Mouse (Mus musculus) forebrain, embryonic 11.5 days (tissue): ENCODE data around the gene Trip6. TPM values are rescaled to one million over a fixed set of nuclear protein-coding genes. Genes with fewer than 3 reads are reported as not detected.
A peak's percentile ranks its signal among the peaks of the same experiment; 100 is the strongest.
"Not testable (repeated sequence)": the region's sequence is repeated elsewhere in the genome, so short reads cannot be mapped to it uniquely, and the experiment has no call there.

Experiments
- ATAC-seq: fragments of 200-750 bp; cut with Nextera tagmentation; replicated peaks from 2 replicates; pipeline ENCODE4 v1.8.0; 2017; ENCODE audit warnings: moderate TSS enrichment; ENCODE audit not compliant: low FRiP score
- DNase-seq: peaks from one replicate; pipeline ENCODE4 v3.0.0-alpha.2; 2017; ENCODE audit warnings: low spot score
- H3K27ac ChIP-seq: fragments of 300-500 bp; sonication (generic); 2 replicates; pipeline ENCODE4 v1.5.1; 2014; ENCODE audit warnings: low read depth, low read length
- H3K27me3 ChIP-seq: fragments of 300-500 bp; sonication (generic); 2 replicates; pipeline ENCODE4 v1.6.1; 2014; ENCODE audit warnings: mild to moderate bottlenecking, low read length, mixed read lengths; ENCODE audit not compliant: control insufficient read depth, insufficient read depth
- H3K36me3 ChIP-seq: fragments of 300-500 bp; sonication (generic); 2 replicates; pipeline ENCODE4 v1.6.1; 2014; ENCODE audit warnings: mild to moderate bottlenecking, low read length, moderate library complexity, mixed read lengths; ENCODE audit not compliant: control insufficient read depth, insufficient read depth
- H3K4me1 ChIP-seq: fragments of 300-500 bp; sonication (generic); replicated peaks from 2 replicates; pipeline ENCODE4 v1.6.1; 2014; ENCODE audit warnings: low read length, mixed read lengths; ENCODE audit not compliant: control insufficient read depth, insufficient read depth
- H3K4me2 ChIP-seq: fragments of 300-500 bp; sonication (generic); 2 replicates; pipeline ENCODE4 v1.6.1; 2014; ENCODE audit warnings: low read depth, mild to moderate bottlenecking, low read length, moderate library complexity, mixed read lengths; ENCODE audit not compliant: severe bottlenecking
- H3K4me3 ChIP-seq: fragments of 300-500 bp; sonication (generic); 2 replicates; pipeline ENCODE4 v1.5.1; 2014; ENCODE audit warnings: low read depth, low read length
- H3K9ac ChIP-seq: fragments of 300-500 bp; sonication (generic); 2 replicates; pipeline ENCODE4 v1.6.1; 2014; ENCODE audit warnings: low read length
- H3K9me3 ChIP-seq: fragments of 300-500 bp; sonication (generic); 2 replicates; pipeline ENCODE4 v1.6.1; 2016; ENCODE audit warnings: low read length, mixed read lengths; ENCODE audit not compliant: control insufficient read depth
- WGBS: fragments of 180-500 bp; shearing (Covaris S2); extraction: QIAGEN DNeasy Blood & Tissue Kit; methylation state at CpG from one replicate; pipeline ENCODE4 v1.1.7; 2014; 5-methylcytosine and 5-hydroxymethylcytosine counted together
- polyA plus RNA-seq: library from polyadenylated mRNA; unstranded; fragments of >200 nt; fragmentation: Nextera tagmentation; extraction: Ambion mirVana; gene quantifications from 2 replicates; pipeline ENCODE4 v1.2.1, GENCODE M21; 2014

The Trip6 gene
- polyA plus RNA-seq, 1 experiment from 2014 or later, result 50.1 TPM

DNA sequence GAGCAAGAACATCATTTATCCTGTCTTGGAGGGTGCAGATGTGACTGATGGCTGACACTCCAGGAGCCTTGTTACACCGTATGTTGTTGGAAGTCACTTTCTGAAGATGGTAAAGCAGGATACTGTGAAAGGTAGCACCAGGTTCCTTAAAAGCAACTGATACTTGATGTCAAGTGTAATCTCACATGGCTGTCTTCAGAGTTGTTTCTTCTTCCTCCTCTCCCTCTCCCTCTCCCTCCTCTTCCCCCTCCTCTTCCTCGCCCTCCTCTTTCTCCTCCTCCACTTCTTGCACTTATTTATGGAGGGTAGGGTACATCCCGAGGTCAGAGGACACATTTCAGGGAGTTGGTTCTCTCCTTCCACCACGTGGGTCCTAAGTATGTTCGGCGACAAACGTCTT is 28.2 kb downstream of the Trip6 start:
- WGBS, result 55% methylated on average over 7 of the region's 7 CpGs
- no peaks in the 10 kb centered on the region for H3K36me3 ChIP-seq
- no peak overlapping the region for H3K4me2 ChIP-seq
- H3K9me3 ChIP-seq, result no peaks in the 10 kb centered on the region
- no peak overlapping the region for H3K9ac ChIP-seq
- no peak overlapping the region for H3K27ac ChIP-seq
- no peak for ATAC-seq
- peaks cover 33% of the 10 kb centered on the region for H3K27me3 ChIP-seq
- H3K4me3 ChIP-seq, result no peak overlapping the region
- DNase-seq, result no peak
- peaks cover 13% of the 10 kb centered on the region for H3K4me1 ChIP-seq

DNA sequence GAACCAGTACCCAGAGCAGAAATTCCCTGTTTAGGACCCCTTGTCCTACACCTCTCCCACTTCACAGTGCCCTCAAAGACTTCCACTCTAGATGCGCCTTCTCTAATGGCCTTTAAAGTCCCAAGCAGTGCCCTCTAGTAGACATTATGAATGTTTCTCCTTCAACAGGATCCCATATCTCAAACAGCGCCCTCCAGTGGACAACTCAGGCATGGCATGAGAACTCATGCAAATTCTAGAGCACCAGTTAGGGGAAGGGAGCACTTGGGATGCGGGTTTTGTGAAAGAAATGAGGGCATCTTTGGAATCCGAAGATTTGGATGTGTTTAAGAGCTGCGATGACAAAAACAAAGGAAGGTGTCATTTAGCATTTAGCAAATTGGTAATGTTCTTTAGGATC is 29.2 kb downstream of the Trip6 start:
- no peak overlapping the region for H3K4me2 ChIP-seq
- H3K27ac ChIP-seq, result no peak overlapping the region
- no peak for DNase-seq
- H3K4me1 ChIP-seq, result peaks cover 13% of the 10 kb centered on the region
- H3K4me3 ChIP-seq, result no peak overlapping the region
- no peaks in the 10 kb centered on the region for H3K9me3 ChIP-seq
- peaks cover 26% of the 10 kb centered on the region for H3K27me3 ChIP-seq
- no peak overlapping the region for H3K9ac ChIP-seq
- H3K36me3 ChIP-seq, result no peaks in the 10 kb centered on the region
- 67% methylated on average over 5 of the region's 5 CpGs for WGBS
- no peak for ATAC-seq

DNA sequence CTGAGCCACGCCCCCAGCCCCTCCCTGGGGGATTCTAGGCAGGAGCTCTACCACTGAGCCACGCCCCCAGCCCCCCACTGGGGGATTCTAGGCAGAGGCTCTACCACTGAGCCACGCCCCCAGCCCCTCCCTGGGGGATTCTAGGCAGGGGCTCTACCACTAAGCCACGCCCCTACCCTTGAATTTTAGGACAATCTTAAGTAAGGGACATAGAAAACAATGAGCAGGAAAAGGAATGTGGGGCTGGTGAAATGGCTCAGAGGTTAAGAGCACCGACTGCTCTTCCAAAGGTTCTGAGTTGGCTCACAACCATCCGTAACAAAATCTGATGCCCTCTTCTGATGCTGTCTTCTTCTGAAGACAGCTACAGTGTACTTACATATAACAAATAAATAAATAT is 29.8 kb downstream of the Trip6 start:
- H3K36me3 ChIP-seq, H3K27ac ChIP-seq, DNase-seq, H3K4me2 ChIP-seq, ATAC-seq, H3K9me3 ChIP-seq, H3K9ac ChIP-seq, H3K4me3 ChIP-seq: not testable (repeated sequence)
- WGBS, result 82% methylated on average over 5 of the region's 6 CpGs
- peaks cover 13% of the 10 kb centered on the region for H3K4me1 ChIP-seq
- peaks cover 20% of the 10 kb centered on the region for H3K27me3 ChIP-seq

DNA sequence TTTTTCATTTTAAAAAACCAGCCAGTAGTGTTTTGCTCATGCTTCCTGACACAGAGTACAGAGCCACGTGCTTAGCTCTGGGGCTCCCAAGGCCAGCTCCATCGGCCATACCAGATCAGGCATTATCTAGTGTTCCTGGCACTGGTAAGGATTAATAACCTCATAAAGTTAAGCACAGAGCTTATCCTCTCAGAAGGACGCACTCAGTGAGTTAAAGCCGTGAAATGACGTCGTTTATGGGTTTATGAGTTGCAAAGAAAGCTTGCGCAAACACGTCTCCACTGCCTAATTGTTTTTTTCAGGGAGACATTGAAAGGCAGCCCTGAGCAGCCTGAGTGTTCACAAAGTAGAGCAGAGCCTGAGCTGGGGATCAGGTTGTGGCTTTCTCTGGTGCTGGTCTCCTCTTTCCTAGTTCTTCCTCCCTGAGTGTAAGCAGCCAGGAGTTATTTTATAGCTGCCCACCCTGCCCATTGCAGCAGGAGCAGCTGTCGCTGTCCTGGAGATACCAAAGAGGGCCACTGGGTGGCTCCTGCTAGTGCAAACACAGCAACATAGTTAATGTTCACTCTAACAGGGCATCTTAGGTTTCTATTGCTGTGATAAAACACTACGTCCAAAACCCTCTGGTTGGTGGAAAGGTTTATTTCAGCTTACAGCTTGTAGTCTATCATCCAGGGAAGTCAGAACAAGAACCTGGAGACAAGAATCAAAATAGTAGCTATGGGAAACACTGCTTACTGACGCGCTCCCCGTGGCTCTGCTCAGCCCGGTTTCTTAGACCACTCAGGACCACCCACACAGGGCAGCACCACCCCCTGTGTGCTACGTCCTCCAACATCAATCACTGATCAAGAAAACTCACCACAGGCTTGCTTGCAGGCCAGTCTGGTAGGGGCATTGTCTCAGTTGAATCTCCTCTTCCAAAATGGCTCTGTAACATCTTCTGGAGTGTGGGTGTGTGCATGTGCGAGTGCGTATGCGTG is 36.6 kb downstream of the Trip6 start:
- H3K9me3 ChIP-seq, result no peaks in the 10 kb centered on the region; the same call in 1 of the 2 replicates
- no peak overlapping the region for H3K4me2 ChIP-seq
- H3K9ac ChIP-seq, result no peak overlapping the region
- no peak overlapping the region for H3K4me3 ChIP-seq
- DNase-seq (no peak), ATAC-seq (no peak)
- H3K36me3 ChIP-seq, result no peaks in the 10 kb centered on the region
- no peak overlapping the region for H3K27ac ChIP-seq
- no peaks in the 10 kb centered on the region for H3K4me1 ChIP-seq
- WGBS, result 59% methylated on average over 18 of the region's 18 CpGs
- H3K27me3 ChIP-seq, result no peaks in the 10 kb centered on the region

DNA sequence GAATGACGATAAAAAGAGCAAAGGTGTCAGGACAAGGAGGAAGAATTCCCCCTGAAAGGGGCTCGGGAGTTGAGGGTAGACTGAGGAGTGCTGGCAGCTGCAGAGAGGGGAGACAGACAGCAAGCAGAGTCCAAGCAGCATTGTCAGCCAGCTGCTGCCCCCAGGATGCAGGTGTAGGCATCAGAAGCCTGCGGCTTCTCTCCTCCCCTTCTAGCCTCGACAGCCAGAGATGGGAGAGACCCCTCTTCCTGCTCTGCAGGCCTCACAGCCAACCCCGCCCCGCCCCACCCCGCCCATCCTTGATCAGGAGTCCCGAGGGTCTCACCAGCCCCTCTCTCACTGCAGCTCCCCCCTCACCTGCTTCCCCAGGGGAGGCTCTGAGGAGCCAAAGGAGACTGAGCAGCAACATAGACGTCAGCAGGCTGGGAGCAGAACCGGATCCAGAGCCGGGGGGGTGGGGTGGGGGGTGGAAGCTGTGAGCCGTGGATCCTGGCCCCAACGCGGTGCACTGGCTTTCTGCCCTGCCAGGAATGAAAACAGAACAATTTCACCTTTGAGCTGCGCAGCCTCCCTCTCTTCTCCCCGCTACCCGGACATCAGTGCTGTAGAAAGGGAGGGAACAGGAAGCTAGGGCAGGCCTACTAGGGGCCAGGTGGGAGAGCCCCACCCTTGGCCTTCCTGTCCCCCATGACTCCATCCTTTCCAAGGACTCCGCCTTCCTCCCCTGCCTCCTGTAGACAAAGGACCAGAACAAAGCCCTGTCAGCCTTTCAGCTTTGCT is 45.9 kb downstream of the Trip6 start:
- H3K27me3 ChIP-seq, result no peaks in the 10 kb centered on the region
- DNase-seq (no peak), ATAC-seq (no peak)
- H3K4me1 ChIP-seq, result no peaks in the 10 kb centered on the region
- 42% methylated on average over 18 of the region's 18 CpGs for WGBS
- no peaks in the 10 kb centered on the region; the same call in 1 of the 2 replicates for H3K9me3 ChIP-seq
- H3K27ac ChIP-seq, result no peak overlapping the region
- H3K4me3 ChIP-seq, result no peak overlapping the region
- no peak overlapping the region for H3K4me2 ChIP-seq
- H3K9ac ChIP-seq, result peak overlapping the region; percentile 12; the same call in 1 of the 2 replicates
- H3K36me3 ChIP-seq, result no peaks in the 10 kb centered on the region

DNA sequence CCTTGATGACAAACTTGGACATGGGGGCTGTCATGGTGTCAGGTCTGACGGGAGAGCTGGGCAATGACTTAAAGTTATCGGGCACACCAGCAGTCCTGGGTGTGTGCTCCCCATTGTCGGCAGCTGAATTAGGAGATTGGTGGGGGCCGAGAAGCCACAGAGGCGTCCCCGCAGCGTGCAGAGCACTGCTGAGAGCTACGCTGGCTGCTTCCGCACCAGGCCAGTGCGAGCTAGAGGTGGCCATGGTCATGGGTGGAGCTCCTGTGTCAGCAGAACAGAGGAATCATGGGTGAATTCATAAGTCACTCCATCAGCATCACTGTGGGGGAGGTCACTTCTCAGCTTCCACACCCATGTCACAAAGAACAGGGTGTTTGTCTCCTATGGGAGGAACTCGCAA is 49.4 kb downstream of the Trip6 start:
- Histone ChIP-seq H3K4me3 (no peak overlapping the region), H3K9ac (no peak overlapping the region), H3K4me1 (no peaks in the 10 kb centered on the region), H3K27me3 (no peaks in the 10 kb centered on the region), H3K27ac (no peak overlapping the region), H3K9me3 (no peaks in the 10 kb centered on the region), H3K4me2 (no peak overlapping the region), H3K36me3 (no peaks in the 10 kb centered on the region)
- WGBS, result 90% methylated on average over 11 of the region's 11 CpGs
- ATAC-seq (no peak), DNase-seq (no peak)

DNA sequence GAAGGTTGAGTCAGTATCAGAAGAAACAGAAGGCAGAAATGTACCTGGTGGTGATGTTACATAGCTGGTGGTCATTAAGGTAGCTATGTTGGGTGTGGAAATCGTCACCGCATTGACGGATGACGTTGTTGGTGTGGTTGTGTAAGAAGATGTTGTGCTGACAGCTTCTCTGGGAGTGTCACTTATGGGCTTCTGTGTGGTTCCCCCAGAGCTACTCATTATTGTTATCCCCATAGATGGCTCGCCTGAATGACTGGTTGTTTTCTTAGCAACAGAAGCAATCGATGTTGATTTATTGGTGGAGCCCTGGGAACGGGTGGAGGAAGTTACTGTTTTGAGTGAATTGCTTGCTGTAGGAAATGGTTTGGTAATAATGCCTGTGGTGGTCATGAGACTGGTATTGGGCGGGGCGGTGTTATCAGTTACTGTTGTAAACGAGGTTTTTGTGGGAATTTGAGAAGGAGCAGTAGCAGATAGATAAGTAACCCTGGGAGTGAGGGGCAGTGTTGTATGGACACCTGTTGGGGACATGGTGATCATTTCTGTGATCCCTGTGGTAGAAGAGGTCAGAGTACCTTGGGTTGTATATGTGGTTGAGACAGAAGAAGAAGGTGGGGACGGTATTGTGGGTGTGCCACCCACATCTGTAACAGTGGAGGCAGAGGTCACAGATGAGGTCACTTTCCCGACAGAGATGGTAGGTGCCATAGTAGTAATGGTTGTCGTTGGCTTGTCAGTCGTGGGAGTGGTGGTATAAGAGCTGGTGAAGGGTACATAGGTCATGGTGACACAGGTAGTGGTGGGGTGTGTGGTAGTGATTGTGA is 50.1 kb downstream of the Trip6 start:
- H3K36me3 ChIP-seq, result no peaks in the 10 kb centered on the region
- no peak overlapping the region for H3K4me3 ChIP-seq
- no peaks in the 10 kb centered on the region for H3K9me3 ChIP-seq
- ATAC-seq, result no peak
- no peaks in the 10 kb centered on the region for H3K27me3 ChIP-seq
- 92% methylated on average over 14 of the region's 14 CpGs for WGBS
- H3K4me2 ChIP-seq, result no peak overlapping the region
- no peaks in the 10 kb centered on the region for H3K4me1 ChIP-seq
- DNase-seq, result no peak
- no peak overlapping the region for H3K9ac ChIP-seq
- H3K27ac ChIP-seq, result no peak overlapping the region
